Mouse (Mus musculus) heart, postnatal 0 days (tissue): ENCODE data around the gene Sptlc2. TPM values are rescaled to one million over a fixed set of nuclear protein-coding genes. Genes with fewer than 3 reads are reported as not detected.

Experiments used
- ATAC-seq: fragments of 200-750 bp; cut with Nextera tagmentation; 2 replicates; pipeline ENCODE4 v1.8.0; 2017; ENCODE audit warnings: low read depth, moderate number of reproducible peaks, moderate library complexity; ENCODE audit not compliant: insufficient read depth
- DNase-seq: peaks from one replicate; pipeline ENCODE4 v3.0.0-alpha.2; 2016; ENCODE audit warnings: low spot score
- H3K27ac ChIP-seq: fragments of 300-500 bp; sonication (generic); 2 replicates; pipeline ENCODE4 v1.5.1; 2014; ENCODE audit warnings: low read depth, mild to moderate bottlenecking
- H3K27me3 ChIP-seq: fragments of 300-500 bp; sonication (generic); 2 replicates; pipeline ENCODE4 v1.6.1; 2014; ENCODE audit warnings: low read length, mixed read lengths; ENCODE audit not compliant: control insufficient read depth, insufficient read depth
- H3K36me3 ChIP-seq: fragments of 300-500 bp; sonication (generic); replicated peaks from 2 replicates; pipeline ENCODE4 v1.6.1; 2014; ENCODE audit warnings: low read length, mixed read lengths; ENCODE audit not compliant: control insufficient read depth, insufficient read depth
- H3K4me1 ChIP-seq: fragments of 300-500 bp; sonication (generic); 2 replicates; pipeline ENCODE4 v1.6.1; 2014; ENCODE audit warnings: antibody characterized with exemption; ENCODE audit not compliant: control insufficient read depth, insufficient read depth
- H3K4me2 ChIP-seq: fragments of 300-500 bp; sonication (generic); 2 replicates; pipeline ENCODE4 v1.6.1; 2014; ENCODE audit warnings: low read depth, mild to moderate bottlenecking, low read length, moderate library complexity
- H3K4me3 ChIP-seq: fragments of 300-500 bp; sonication (generic); 2 replicates; pipeline ENCODE4 v1.5.1; 2014; ENCODE audit warnings: low read depth, low read length
- H3K9ac ChIP-seq: fragments of 300-500 bp; sonication (generic); replicated peaks from 2 replicates; pipeline ENCODE4 v1.6.1; 2014; ENCODE audit warnings: low read depth, low read length, mixed read lengths
- H3K9me3 ChIP-seq: fragments of 300-500 bp; sonication (generic); replicated peaks from 2 replicates; pipeline ENCODE4 v1.6.1; 2016; ENCODE audit warnings: low read length; ENCODE audit not compliant: control insufficient read depth
- CTCF ChIP-seq: IDR thresholded peaks from 2 replicates; pipeline ENCODE4 v1.5.1; 2016; ENCODE audit warnings: antibody characterized with exemption, control low read depth, low read depth
- EP300 ChIP-seq: IDR thresholded peaks from 2 replicates; pipeline ENCODE4 v1.6.1; 2016; ENCODE audit warnings: antibody characterized with exemption, low read depth
- WGBS: fragments of 180-500 bp; shearing (Covaris S2); extraction: QIAGEN DNeasy Blood & Tissue Kit; methylation state at CpG from one replicate; pipeline ENCODE4 v1.1.7; 2014; 5-methylcytosine and 5-hydroxymethylcytosine counted together
- polyA plus RNA-seq: library from polyadenylated mRNA; unstranded; fragments of >200 nt; fragmentation: Nextera tagmentation; extraction: Ambion mirVana; gene quantifications from 2 replicates; pipeline ENCODE4 v1.2.1, GENCODE M21; 2015
- total RNA-seq: library from RNA; depleted of rRNA; stranded (reverse); fragments of >200 nt; gene quantifications from 2 replicates; pipeline ENCODE4 v1.2.3, GENCODE M21; 2014; ENCODE audit warnings: low replicate concordance

The Sptlc2 gene
- total and polyA plus RNA-seq, 2 experiments from 2014 or later: 66.6 to 67.0 TPM

DNA sequence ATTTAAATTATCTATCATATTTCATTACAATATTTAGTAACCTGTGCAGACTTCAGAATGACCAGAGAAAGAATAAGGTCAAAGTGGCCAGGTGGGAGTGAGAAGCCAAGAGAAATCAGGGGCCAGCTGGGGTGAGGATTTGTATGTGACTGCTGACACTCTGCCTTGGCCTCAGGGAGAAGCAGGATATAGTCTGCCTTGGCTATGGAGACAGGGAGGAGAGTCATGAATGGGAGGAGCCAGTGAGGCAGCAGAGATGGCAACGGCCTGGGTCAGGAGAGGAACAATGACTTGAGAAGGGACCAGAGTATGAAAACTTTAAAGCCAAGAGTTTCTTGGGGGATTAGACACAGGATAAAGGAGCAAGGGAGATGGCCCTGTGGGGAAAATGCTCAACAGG lies 35.5 kb upstream of the Sptlc2 start:
- peaks cover 36% of the 10 kb centered on the region for H3K36me3 ChIP-seq
- no peaks in the 10 kb centered on the region for H3K27me3 ChIP-seq
- no peak for DNase-seq
- H3K4me3 ChIP-seq: no peak overlapping the region
- TF ChIP-seq EP300 (no peak), CTCF (no peak)
- no peak overlapping the region for H3K27ac ChIP-seq
- ATAC-seq: no peak
- no peak overlapping the region for H3K9ac ChIP-seq
- WGBS: 19% methylated on average over 1 of the region's 1 CpGs
- H3K4me1 ChIP-seq: no peaks in the 10 kb centered on the region
- H3K4me2 ChIP-seq: no peak overlapping the region
- H3K9me3 ChIP-seq: no peaks in the 10 kb centered on the region

GRCm38 (mm10) chr12:87421708-87422507 lies 33.8 kb upstream of the Sptlc2 start:
- H3K9me3 ChIP-seq: no peaks in the 10 kb centered on the region
- ATAC-seq: no peak
- WGBS: 51% methylated on average over 5 of the region's 5 CpGs

DNA sequence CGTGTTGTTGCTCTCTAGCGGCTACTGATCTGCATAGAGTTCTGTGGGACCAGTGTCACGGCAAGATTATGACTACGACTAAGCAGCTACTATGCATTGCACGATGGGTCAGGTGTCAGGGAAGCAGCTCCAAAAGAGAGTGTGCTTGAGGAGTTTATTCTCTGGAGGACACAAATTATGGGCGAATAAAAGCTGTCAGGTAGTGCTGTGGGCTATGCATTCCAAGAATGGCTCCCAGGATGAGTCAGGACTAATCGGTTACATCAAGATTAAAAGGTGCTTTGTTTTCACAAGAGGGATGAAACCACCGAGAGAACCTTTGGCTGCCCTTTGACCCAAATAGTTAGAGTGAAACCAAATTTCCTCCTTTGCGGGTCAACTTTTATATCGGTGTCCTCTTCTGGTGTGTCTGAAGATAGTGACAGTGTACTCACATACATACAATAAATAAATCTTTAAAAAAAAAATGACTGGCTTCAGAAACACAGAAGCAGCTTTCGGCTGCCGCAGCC lies 31.9 kb upstream of the Sptlc2 start:
- WGBS: 65% methylated on average over 12 of the region's 12 CpGs
- no peaks in the 10 kb centered on the region for H3K27me3 ChIP-seq
- TF ChIP-seq EP300 (no peak), CTCF (no peak)
- H3K9ac ChIP-seq: no peak overlapping the region
- no peaks in the 10 kb centered on the region for H3K9me3 ChIP-seq
- no peaks in the 10 kb centered on the region for H3K4me1 ChIP-seq
- 0 out of 2 replicates have a peak, but pooled peaks cover 13% of the 10 kb centered on the region for H3K36me3 ChIP-seq
- ATAC-seq (no peak), DNase-seq (no peak)
- H3K27ac ChIP-seq: no peak overlapping the region
- H3K4me2 ChIP-seq: no peak overlapping the region
- no peak overlapping the region for H3K4me3 ChIP-seq

More at GRCm38 (mm10) chr12:87421708-87422507, 33.8 kb upstream of the Sptlc2 start:
- no peak overlapping the region for H3K4me2 ChIP-seq
- TF ChIP-seq EP300: no peak
- TF ChIP-seq CTCF: no peak
- no peak overlapping the region for H3K27ac ChIP-seq
- no peak overlapping the region for H3K9ac ChIP-seq
- H3K36me3 ChIP-seq: peaks cover 20% of the 10 kb centered on the region
- no peak for DNase-seq
- H3K4me1 ChIP-seq: no peaks in the 10 kb centered on the region
- no peak overlapping the region for H3K4me3 ChIP-seq
- H3K27me3 ChIP-seq: no peaks in the 10 kb centered on the region

- H3K27ac ChIP-seq: no peak overlapping the region
- H3K9ac ChIP-seq: no peak overlapping the region
- no peak overlapping the region for H3K4me3 ChIP-seq
- 0 out of 2 replicates have a peak, but pooled peaks cover 5% of the 10 kb centered on the region for H3K36me3 ChIP-seq
- WGBS: 69% methylated on average over 5 of the region's 5 CpGs
- no peak for DNase-seq
- no peak overlapping the region for H3K4me2 ChIP-seq
- H3K27me3 ChIP-seq: no peaks in the 10 kb centered on the region
- no peak for ATAC-seq
- no peak for TF ChIP-seq CTCF
- TF ChIP-seq EP300: no peak
- no peaks in the 10 kb centered on the region for H3K4me1 ChIP-seq
- no peaks in the 10 kb centered on the region for H3K9me3 ChIP-seq
Measured at GRCm38 (mm10) chr12:87418921-87419320, 30.8 kb upstream of the Sptlc2 start.

DNA sequence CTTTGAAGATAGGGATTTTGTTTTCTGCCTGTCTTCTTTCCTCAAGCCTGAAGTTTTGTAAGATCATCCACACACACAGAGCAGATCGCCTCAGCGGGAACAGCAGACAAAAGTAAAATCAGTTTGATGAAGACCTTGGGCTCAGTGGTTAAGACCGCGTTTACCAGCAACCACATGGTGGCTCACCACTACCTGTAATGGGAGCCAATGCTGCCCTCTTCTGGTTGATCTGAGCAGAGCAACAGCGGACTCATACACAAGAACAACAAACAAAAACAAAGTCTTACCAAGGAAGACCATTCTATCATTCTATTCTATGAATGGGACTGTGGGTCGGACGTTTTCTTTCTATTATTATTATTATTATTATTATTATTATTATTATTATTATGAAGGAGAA lies 28.5 kb upstream of the Sptlc2 start:
- TF ChIP-seq EP300 (no peak), CTCF (peak; percentile 89)

GRCm38 (mm10) chr12:87415358-87415757 lies 27.2 kb upstream of the Sptlc2 start:
- 54% methylated on average over 4 of the region's 4 CpGs for WGBS
- no peak for ATAC-seq
- H3K9me3 ChIP-seq: no peaks in the 10 kb centered on the region

More for the DNA sequence above, 28.5 kb upstream of the Sptlc2 start:
- Histone ChIP-seq H3K4me3 (no peak overlapping the region), H3K9ac (no peak overlapping the region), H3K27ac (no peak overlapping the region), H3K27me3 (no peaks in the 10 kb centered on the region), H3K9me3 (no peaks in the 10 kb centered on the region), H3K4me2 (no peak overlapping the region), H3K4me1 (no peaks in the 10 kb centered on the region), H3K36me3 (no peaks in the 10 kb centered on the region)
- 19% methylated on average over 7 of the region's 7 CpGs for WGBS
- peak; percentile 56; the same call in 1 of the 2 replicates for ATAC-seq
- DNase-seq: peak; percentile 46

More at GRCm38 (mm10) chr12:87415358-87415757, 27.2 kb upstream of the Sptlc2 start:
- no peak overlapping the region for H3K4me2 ChIP-seq
- TF ChIP-seq EP300 (no peak), CTCF (no peak)
- no peaks in the 10 kb centered on the region for H3K27me3 ChIP-seq
- H3K9ac ChIP-seq: no peak overlapping the region
- no peaks in the 10 kb centered on the region for H3K36me3 ChIP-seq
- H3K4me1 ChIP-seq: peaks cover 8% of the 10 kb centered on the region
- DNase-seq: no peak
- no peak overlapping the region for H3K27ac ChIP-seq
- no peak overlapping the region for H3K4me3 ChIP-seq
